Comparison of ENCODE assay signal across 12 mouse cellular contexts in the genomic region with DNA sequence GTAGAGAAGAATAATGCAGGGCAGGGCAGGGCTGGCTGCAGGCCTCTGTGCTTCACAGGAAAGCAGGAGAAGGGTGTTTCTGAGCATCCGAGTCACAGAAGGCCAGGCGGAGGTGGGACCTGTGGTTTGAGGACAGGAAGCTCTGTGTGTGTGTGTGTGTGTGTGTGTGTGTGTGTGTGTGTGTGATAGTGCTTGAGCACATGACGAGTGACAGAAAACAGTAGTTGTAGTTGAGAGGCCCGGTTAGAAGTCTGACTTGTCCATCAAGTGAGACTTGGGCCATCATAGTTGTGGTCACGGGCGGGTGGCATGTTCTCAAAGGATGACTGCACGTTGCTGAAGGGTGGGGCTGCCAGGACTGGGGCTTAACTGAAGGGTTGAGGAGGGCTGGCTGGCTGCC. TPM values are rescaled to one million over a fixed set of nuclear protein-coding genes. Genes with fewer than 3 reads are reported as not detected.
DNase-seq lines count a peak whose midpoint lies in the region.
"Had no signal": no experiment of that assay in that cellular context is flagged by ENCODE, and none has a peak within 500 bp of the region (broad histone marks: within the 10 kb centered on the region; RNA-seq: fewer than 3 reads in every experiment).

No protein-coding gene starts in this region.

- H3K4me3 ChIP-seq in midbrain, embryonic 10.5 days: no peak overlapping the region

- peak; percentile 17 for DNase-seq in urinary bladder, postnatal 14 days (ENCODE audit: low spot score)
- no peak for DNase-seq in urinary bladder, postnatal 10 days (ENCODE audit: low spot score)
- peak; percentile 45 for DNase-seq in liver
- DNase-seq in naive thymus-derived CD4-positive, alpha-beta T cell, adult 2 months (ENCODE audit: low read depth): peak; percentile 72
- no peak for DNase-seq in midbrain, embryonic 10.5 days (ENCODE audit: low spot score)
- no peak for DNase-seq in cerebellum, adult 11 months
- DNase-seq in cerebellum, adult 18-20 months: no peak
- DNase-seq in cerebellum, postnatal 25 days: no peak
- DNase-seq: cerebellum, postnatal 36 days; gastrocnemius, postnatal 14 days had no signal

- H3K27ac ChIP-seq in midbrain, embryonic 10.5 days (replicated peaks): no peak overlapping the region

- H3K4me1 ChIP-seq in midbrain, embryonic 10.5 days: no peaks in the 10 kb centered on the region

- H3K27me3 ChIP-seq in midbrain, embryonic 10.5 days (ENCODE audit: low read depth, poor library complexity, severe bottlenecking): no peaks in the 10 kb centered on the region

- peaks cover 100% of the 10 kb centered on the region for H3K36me3 ChIP-seq in midbrain, embryonic 10.5 days

- no peaks in the 10 kb centered on the region for H3K9me3 ChIP-seq in midbrain, embryonic 10.5 days (replicated peaks)

- 83% methylated on average over 7 of the region's 7 CpGs for WGBS in midbrain, embryonic 10.5 days

RNA-seq across cellular contexts. Expression of gene Usp48, which starts 16.1 kb away (rescaled TPM):
- polyA plus RNA-seq in midbrain, embryonic 10.5 days (2016; fragmentation: Nextera tagmentation; extraction: Ambion mirVana): 72.4 and 72.9 TPM in 2 replicates

RNA-seq across cellular contexts. Expression of gene Ldlrad2, which starts 35.3 kb away (rescaled TPM):
- polyA plus RNA-seq in midbrain, embryonic 10.5 days (2016; fragmentation: Nextera tagmentation; extraction: Ambion mirVana): not detected in 2 replicates
- polyA plus RNA-seq: intestine, embryonic 14.5 days; liver, adult 2 months had no signal

RNA-seq across cellular contexts. Expression of gene Rap1gap, which starts 54.8 kb away (rescaled TPM):
- 4.5 and 6.0 TPM in 2 replicates for polyA plus RNA-seq in midbrain, embryonic 10.5 days (2016; fragmentation: Nextera tagmentation; extraction: Ambion mirVana)

Comparison
In these comparisons a context has a peak if more than half of its experiments do, and no peak if none do; other contexts are left out.
1. DNase-seq: peak in urinary bladder, postnatal 14 days (single experiment), liver (single experiment) and naive thymus-derived CD4-positive, alpha-beta T cell, adult 2 months (single experiment); none in urinary bladder, postnatal 10 days (single experiment), midbrain, embryonic 10.5 days (single experiment), cerebellum, adult 11 months (single experiment), cerebellum, adult 18-20 months (0 of 2) and cerebellum, postnatal 25 days (0 of 2).